Mouse (Mus musculus) urinary bladder, postnatal 36 days (tissue): ENCODE measurements around the gene Mroh9.

ENCODE experiments used
- DNase-seq, 2 experiments: peaks; one replicate each; pipeline ENCODE4 v3.0.0; 2022; ENCODE audit warnings: low spot score in 2 of 2, mixed read lengths in 1 of 2

Gene Mroh9

GRCm38 (mm10) chr1:163085570-163085969 lies at the start of gene Mroh9:
Gene Mroh9, minus strand, starts transcription at chr1:163085670.
- DNase-seq, result no peak

GRCm38 (mm10) chr1:163129976-163130375 lies 44.5 kb upstream of the Mroh9 start:
- no peak for DNase-seq

- no peak for DNase-seq
Measured at GRCm38 (mm10) chr1:163129129-163129900, 43.8 kb upstream of the Mroh9 start.

GRCm38 (mm10) chr1:163126175-163126881 lies 40.9 kb upstream of the Mroh9 start:
- DNase-seq, result no peak

GRCm38 (mm10) chr1:163122414-163122813 lies 36.9 kb upstream of the Mroh9 start:
- no peak for DNase-seq

- no peak for DNase-seq
Measured at GRCm38 (mm10) chr1:163113461-163114174, 28.1 kb upstream of the Mroh9 start.

- no peak for DNase-seq
Measured at GRCm38 (mm10) chr1:163112482-163113164, 27.2 kb upstream of the Mroh9 start.

- DNase-seq, result no peak
Measured at GRCm38 (mm10) chr1:163104960-163105359, 19.5 kb upstream of the Mroh9 start.

GRCm38 (mm10) chr1:163091438-163092155 lies 6.1 kb upstream of the Mroh9 start:
- DNase-seq, result peak in 1 of 2 experiments; percentile 1

GRCm38 (mm10) chr1:163070502-163070901 lies 15.0 kb downstream of the Mroh9 start:
- DNase-seq, result peak; percentile 46 to 55

GRCm38 (mm10) chr1:163060381-163060780 lies 25.1 kb downstream of the Mroh9 start:
- peak in 1 of 2 experiments; percentile 20 for DNase-seq

- peak in 1 of 2 experiments; percentile 15 for DNase-seq
Measured at GRCm38 (mm10) chr1:163057363-163057762, 28.1 kb downstream of the Mroh9 start.

- no peak for DNase-seq
Measured at GRCm38 (mm10) chr1:163055629-163056028, 29.8 kb downstream of the Mroh9 start.

- DNase-seq, result no peak
Measured at GRCm38 (mm10) chr1:163023075-163023474, 62.4 kb downstream of the Mroh9 start.

- no peak for DNase-seq
Measured at GRCm38 (mm10) chr1:163009220-163009619, 76.2 kb downstream of the Mroh9 start.

GRCm38 (mm10) chr1:163003496-163003895 lies 82.0 kb downstream of the Mroh9 start:
- DNase-seq, result no peak

- no peak for DNase-seq
Measured at GRCm38 (mm10) chr1:163001271-163001829, 84.1 kb downstream of the Mroh9 start.

- DNase-seq, result no peak
Measured at GRCm38 (mm10) chr1:162987546-162987945, 97.9 kb downstream of the Mroh9 start.

GRCm38 (mm10) chr1:162986777-162987176 lies 98.7 kb downstream of the Mroh9 start:
- no peak for DNase-seq

GRCm38 (mm10) chr1:162986121-162986748 lies 99.2 kb downstream of the Mroh9 start:
- DNase-seq, result no peak
